Mouse (Mus musculus): ENCODE measurements around the gene Myof. TPM values are rescaled to one million over a fixed set of nuclear protein-coding genes. Genes with fewer than 3 reads are reported as not detected.

The Myof gene
- polyA plus RNA-seq, 1 experiment from 2014 or later = 36.4 TPM

- Histone ChIP-seq H3K27me3 (replicated peaks; ENCODE audit: insufficient read depth, low read length) (no peaks in the 10 kb centered on the region), H3K4me1 (ENCODE audit: insufficient read depth, low read depth, low read length) (peaks cover 30% of the 10 kb centered on the region), H3K36me3 (ENCODE audit: insufficient read depth, low read length) (no peaks in the 10 kb centered on the region), H3K27ac (ENCODE audit: low read length) (no peak overlapping the region), H3K4me2 (replicated peaks; ENCODE audit: low read depth, low read length) (no peak overlapping the region), H3K9me3 (ENCODE audit: low read length) (no peaks in the 10 kb centered on the region), H3K9ac (replicated peaks; ENCODE audit: low read depth) (no peak overlapping the region), H3K4me3 (ENCODE audit: low read depth, low read length) (no peak overlapping the region)
- TF ChIP-seq EP300 (IDR thresholded peaks at IDR 0.05) (peak; percentile 58), CTCF (IDR thresholded peaks at IDR 0.05) (no peak)
- 21% methylated on average over 4 of the region's 4 CpGs for WGBS
- DNase-seq (ENCODE audit: low spot score) = peak; percentile 71
- no peak for ATAC-seq
Observed at GRCm38 (mm10) chr19:38022710-38023109, 20.7 kb downstream of the Myof start.

- no peak for TF ChIP-seq EP300 (IDR thresholded peaks at IDR 0.05)
- TF ChIP-seq CTCF (IDR thresholded peaks at IDR 0.05) = no peak
- WGBS = 55% methylated on average over 1 of the region's 1 CpGs
- no peaks in the 10 kb centered on the region for H3K27me3 ChIP-seq (replicated peaks; ENCODE audit: insufficient read depth, low read length)
- ATAC-seq (peak; percentile 29), DNase-seq (ENCODE audit: low spot score) (no peak)
- no peak overlapping the region for H3K4me3 ChIP-seq (ENCODE audit: low read depth, low read length)
- no peak overlapping the region for H3K4me2 ChIP-seq (replicated peaks; ENCODE audit: low read depth, low read length)
- H3K36me3 ChIP-seq (ENCODE audit: insufficient read depth, low read length) = no peaks in the 10 kb centered on the region
- no peaks in the 10 kb centered on the region for H3K9me3 ChIP-seq (ENCODE audit: low read length)
- 0 out of 2 replicates have a peak, but pooled peaks cover 4% of the 10 kb centered on the region for H3K4me1 ChIP-seq (ENCODE audit: insufficient read depth, low read depth, low read length)
- H3K27ac ChIP-seq (ENCODE audit: low read length) = peak overlapping the region; percentile 90
- no peak overlapping the region for H3K9ac ChIP-seq (replicated peaks; ENCODE audit: low read depth)
Observed at GRCm38 (mm10) chr19:38015873-38016254, 27.5 kb downstream of the Myof start.

GRCm38 (mm10) chr19:38015180-38015872 is 28.1 kb downstream of the Myof start:
- no peak overlapping the region for H3K4me2 ChIP-seq (replicated peaks; ENCODE audit: low read depth, low read length)
- H3K4me1 ChIP-seq (ENCODE audit: insufficient read depth, low read depth, low read length) = 0 out of 2 replicates have a peak, but pooled peaks cover 4% of the 10 kb centered on the region
- ATAC-seq (peak; percentile 99), DNase-seq (ENCODE audit: low spot score) (peak; percentile 97)
- no peaks in the 10 kb centered on the region for H3K36me3 ChIP-seq (ENCODE audit: insufficient read depth, low read length)
- H3K9me3 ChIP-seq (ENCODE audit: low read length) = no peaks in the 10 kb centered on the region
- WGBS = 0% methylated on average over 1 of the region's 1 CpGs
- H3K27me3 ChIP-seq (replicated peaks; ENCODE audit: insufficient read depth, low read length) = no peaks in the 10 kb centered on the region
- TF ChIP-seq CTCF (IDR thresholded peaks at IDR 0.05) = no peak
- peak; percentile 61 for TF ChIP-seq EP300 (IDR thresholded peaks at IDR 0.05)
- H3K4me3 ChIP-seq (ENCODE audit: low read depth, low read length) = no peak overlapping the region
- H3K27ac ChIP-seq (ENCODE audit: low read length) = peak overlapping the region; percentile 90
- H3K9ac ChIP-seq (replicated peaks; ENCODE audit: low read depth) = no peak overlapping the region

GRCm38 (mm10) chr19:38014443-38014842 is 28.9 kb downstream of the Myof start:
- DNase-seq (ENCODE audit: low spot score) (no peak), ATAC-seq (no peak)
- Histone ChIP-seq H3K4me2 (replicated peaks; ENCODE audit: low read depth, low read length) (no peak overlapping the region), H3K27me3 (replicated peaks; ENCODE audit: insufficient read depth, low read length) (no peaks in the 10 kb centered on the region), H3K9me3 (ENCODE audit: low read length) (no peaks in the 10 kb centered on the region), H3K9ac (replicated peaks; ENCODE audit: low read depth) (no peak overlapping the region), H3K4me3 (ENCODE audit: low read depth, low read length) (no peak overlapping the region), H3K27ac (ENCODE audit: low read length) (peak overlapping the region; percentile 90), H3K4me1 (ENCODE audit: insufficient read depth, low read depth, low read length) (0 out of 2 replicates have a peak, but pooled peaks cover 4% of the 10 kb centered on the region), H3K36me3 (ENCODE audit: insufficient read depth, low read length) (no peaks in the 10 kb centered on the region)
- TF ChIP-seq CTCF (IDR thresholded peaks at IDR 0.05) = no peak
- TF ChIP-seq EP300 (IDR thresholded peaks at IDR 0.05) = no peak
- 60% methylated on average over 5 of the region's 5 CpGs for WGBS

GRCm38 (mm10) chr19:38011379-38011778 is 32.0 kb downstream of the Myof start:
- H3K9ac ChIP-seq (replicated peaks; ENCODE audit: low read depth) = no peak overlapping the region
- 72% methylated on average over 1 of the region's 1 CpGs for WGBS
- TF ChIP-seq EP300 (IDR thresholded peaks at IDR 0.05) = no peak
- no peak for TF ChIP-seq CTCF (IDR thresholded peaks at IDR 0.05)
- no peaks in the 10 kb centered on the region for H3K9me3 ChIP-seq (ENCODE audit: low read length)
- H3K4me2 ChIP-seq (replicated peaks; ENCODE audit: low read depth, low read length) = no peak overlapping the region
- H3K27ac ChIP-seq (ENCODE audit: low read length) = no peak overlapping the region
- DNase-seq (ENCODE audit: low spot score) (peak; percentile 35), ATAC-seq (no peak)
- H3K4me1 ChIP-seq (ENCODE audit: insufficient read depth, low read depth, low read length) = 0 out of 2 replicates have a peak, but pooled peaks cover 4% of the 10 kb centered on the region
- H3K36me3 ChIP-seq (ENCODE audit: insufficient read depth, low read length) = no peaks in the 10 kb centered on the region
- H3K27me3 ChIP-seq (replicated peaks; ENCODE audit: insufficient read depth, low read length) = no peaks in the 10 kb centered on the region
- no peak overlapping the region for H3K4me3 ChIP-seq (ENCODE audit: low read depth, low read length)

- WGBS = 66% methylated on average over 8 of the region's 8 CpGs
Observed at GRCm38 (mm10) chr19:38004809-38005380, 38.5 kb downstream of the Myof start.

More at GRCm38 (mm10) chr19:38004809-38005380, 38.5 kb downstream of the Myof start:
- TF ChIP-seq CTCF (IDR thresholded peaks at IDR 0.05) (peak; percentile 56), EP300 (IDR thresholded peaks at IDR 0.05) (no peak)
- H3K4me1 ChIP-seq (ENCODE audit: insufficient read depth, low read depth, low read length) = peaks cover 9% of the 10 kb centered on the region; the same call in 1 of the 2 replicates
- no peaks in the 10 kb centered on the region for H3K9me3 ChIP-seq (ENCODE audit: low read length)
- DNase-seq (ENCODE audit: low spot score) = peak; percentile 76
- no peaks in the 10 kb centered on the region for H3K36me3 ChIP-seq (ENCODE audit: insufficient read depth, low read length)
- no peak overlapping the region for H3K4me3 ChIP-seq (ENCODE audit: low read depth, low read length)
- H3K27ac ChIP-seq (ENCODE audit: low read length) = peak overlapping the region; percentile 79
- ATAC-seq = peak; percentile 61
- H3K9ac ChIP-seq (replicated peaks; ENCODE audit: low read depth) = no peak overlapping the region
- no peak overlapping the region for H3K4me2 ChIP-seq (replicated peaks; ENCODE audit: low read depth, low read length)
- no peaks in the 10 kb centered on the region for H3K27me3 ChIP-seq (replicated peaks; ENCODE audit: insufficient read depth, low read length)
